Mouse (Mus musculus): Measurements from ENCODE around the gene Mphosph9. TPM values are rescaled to one million over a fixed set of nuclear protein-coding genes. Genes with fewer than 3 reads are reported as not detected.

The Mphosph9 gene
- polyA plus RNA-seq, 1 experiment from 2014 or later: 2.9 TPM

- 63% methylated on average over 4 of the region's 4 CpGs for WGBS
- ATAC-seq (ENCODE audit: low FRiP score, low TSS enrichment) (no peak), DNase-seq (ENCODE audit: low spot score) (no peak)
- H3K9ac ChIP-seq (ENCODE audit: low read length): no peak overlapping the region
- no peak overlapping the region for H3K4me2 ChIP-seq (replicated peaks; ENCODE audit: low read depth)
- no peak overlapping the region for H3K4me3 ChIP-seq (ENCODE audit: low read depth, low read length)
- H3K27ac ChIP-seq (replicated peaks): peak overlapping the region; percentile 56; the same call in 1 of the 2 replicates
- no peaks in the 10 kb centered on the region for H3K36me3 ChIP-seq (ENCODE audit: control insufficient read depth, insufficient read depth, low read length)
- H3K4me1 ChIP-seq (replicated peaks; ENCODE audit: control insufficient read depth, insufficient read depth): no peaks in the 10 kb centered on the region
- H3K9me3 ChIP-seq (ENCODE audit: control insufficient read depth, low read length): no peaks in the 10 kb centered on the region
- no peak for TF ChIP-seq EP300 (optimal IDR thresholded peaks at IDR 0.05)
- no peak for TF ChIP-seq CTCF (IDR thresholded peaks at IDR 0.05; ENCODE audit: low read depth)
- no peaks in the 10 kb centered on the region for H3K27me3 ChIP-seq (ENCODE audit: control insufficient read depth, insufficient read depth, low read length)
Measured at GRCm38 (mm10) chr5:124262090-124262489, 65.7 kb downstream of the Mphosph9 start.

GRCm38 (mm10) chr5:124259133-124259532, 68.6 kb downstream of the Mphosph9 start:
- Histone ChIP-seq H3K36me3 (ENCODE audit: control insufficient read depth, insufficient read depth, low read length) (no peaks in the 10 kb centered on the region), H3K4me3 (ENCODE audit: low read depth, low read length) (no peak overlapping the region), H3K27ac (replicated peaks) (no peak overlapping the region), H3K9ac (ENCODE audit: low read length) (no peak overlapping the region), H3K4me2 (replicated peaks; ENCODE audit: low read depth) (no peak overlapping the region), H3K4me1 (replicated peaks; ENCODE audit: control insufficient read depth, insufficient read depth) (no peaks in the 10 kb centered on the region), H3K27me3 (ENCODE audit: control insufficient read depth, insufficient read depth, low read length) (no peaks in the 10 kb centered on the region), H3K9me3 (ENCODE audit: control insufficient read depth, low read length) (no peaks in the 10 kb centered on the region)
- peak; percentile 55 for TF ChIP-seq CTCF (IDR thresholded peaks at IDR 0.05; ENCODE audit: low read depth)
- TF ChIP-seq EP300 (optimal IDR thresholded peaks at IDR 0.05): no peak
- ATAC-seq (ENCODE audit: low FRiP score, low TSS enrichment) (no peak), DNase-seq (ENCODE audit: low spot score) (no peak)
- WGBS: 27% methylated on average over 2 of the region's 2 CpGs

- H3K4me3 ChIP-seq (ENCODE audit: low read depth, low read length): no peak overlapping the region
- TF ChIP-seq CTCF (IDR thresholded peaks at IDR 0.05; ENCODE audit: low read depth) (no peak), EP300 (optimal IDR thresholded peaks at IDR 0.05) (no peak)
- DNase-seq (ENCODE audit: low spot score): no peak
- H3K27me3 ChIP-seq (ENCODE audit: control insufficient read depth, insufficient read depth, low read length): no peaks in the 10 kb centered on the region
- no peaks in the 10 kb centered on the region for H3K9me3 ChIP-seq (ENCODE audit: control insufficient read depth, low read length)
- no peak overlapping the region for H3K27ac ChIP-seq (replicated peaks)
- H3K4me1 ChIP-seq (replicated peaks; ENCODE audit: control insufficient read depth, insufficient read depth): no peaks in the 10 kb centered on the region
- no peak overlapping the region for H3K9ac ChIP-seq (ENCODE audit: low read length)
- ATAC-seq (ENCODE audit: low FRiP score, low TSS enrichment): no peak
- H3K36me3 ChIP-seq (ENCODE audit: control insufficient read depth, insufficient read depth, low read length): no peaks in the 10 kb centered on the region
- WGBS: 97% methylated on average over 1 of the region's 1 CpGs
- H3K4me2 ChIP-seq (replicated peaks; ENCODE audit: low read depth): no peak overlapping the region
Measured at GRCm38 (mm10) chr5:124258026-124258425, 69.7 kb downstream of the Mphosph9 start.

- Histone ChIP-seq H3K4me1 (replicated peaks; ENCODE audit: control insufficient read depth, insufficient read depth) (no peaks in the 10 kb centered on the region), H3K4me3 (ENCODE audit: low read depth, low read length) (no peak overlapping the region), H3K9me3 (ENCODE audit: control insufficient read depth, low read length) (no peaks in the 10 kb centered on the region), H3K27ac (replicated peaks) (no peak overlapping the region), H3K9ac (ENCODE audit: low read length) (no peak overlapping the region), H3K4me2 (replicated peaks; ENCODE audit: low read depth) (no peak overlapping the region), H3K36me3 (ENCODE audit: control insufficient read depth, insufficient read depth, low read length) (no peaks in the 10 kb centered on the region), H3K27me3 (ENCODE audit: control insufficient read depth, insufficient read depth, low read length) (no peaks in the 10 kb centered on the region)
- DNase-seq (ENCODE audit: low spot score) (no peak), ATAC-seq (ENCODE audit: low FRiP score, low TSS enrichment) (no peak)
- TF ChIP-seq EP300 (optimal IDR thresholded peaks at IDR 0.05): no peak
- no peak for TF ChIP-seq CTCF (IDR thresholded peaks at IDR 0.05; ENCODE audit: low read depth)
- WGBS: 91% methylated on average over 7 of the region's 7 CpGs
Measured at GRCm38 (mm10) chr5:124255141-124255540, 72.6 kb downstream of the Mphosph9 start.

GRCm38 (mm10) chr5:124253555-124253954, 74.2 kb downstream of the Mphosph9 start:
- 87% methylated on average over 8 of the region's 8 CpGs for WGBS
- Histone ChIP-seq H3K4me3 (ENCODE audit: low read depth, low read length) (no peak overlapping the region), H3K4me2 (replicated peaks; ENCODE audit: low read depth) (no peak overlapping the region), H3K27me3 (ENCODE audit: control insufficient read depth, insufficient read depth, low read length) (no peaks in the 10 kb centered on the region), H3K9ac (ENCODE audit: low read length) (no peak overlapping the region), H3K9me3 (ENCODE audit: control insufficient read depth, low read length) (no peaks in the 10 kb centered on the region), H3K27ac (replicated peaks) (no peak overlapping the region), H3K4me1 (replicated peaks; ENCODE audit: control insufficient read depth, insufficient read depth) (no peaks in the 10 kb centered on the region), H3K36me3 (ENCODE audit: control insufficient read depth, insufficient read depth, low read length) (no peaks in the 10 kb centered on the region)
- TF ChIP-seq EP300 (optimal IDR thresholded peaks at IDR 0.05) (no peak), CTCF (IDR thresholded peaks at IDR 0.05; ENCODE audit: low read depth) (no peak)
- DNase-seq (ENCODE audit: low spot score): no peak
- no peak for ATAC-seq (ENCODE audit: low FRiP score, low TSS enrichment)

GRCm38 (mm10) chr5:124252580-124253320, 75.0 kb downstream of the Mphosph9 start:
- 91% methylated on average over 13 of the region's 13 CpGs for WGBS
- Histone ChIP-seq H3K4me1 (replicated peaks; ENCODE audit: control insufficient read depth, insufficient read depth) (no peaks in the 10 kb centered on the region), H3K27ac (replicated peaks) (no peak overlapping the region), H3K36me3 (ENCODE audit: control insufficient read depth, insufficient read depth, low read length) (no peaks in the 10 kb centered on the region), H3K27me3 (ENCODE audit: control insufficient read depth, insufficient read depth, low read length) (no peaks in the 10 kb centered on the region), H3K9ac (ENCODE audit: low read length) (no peak overlapping the region), H3K9me3 (ENCODE audit: control insufficient read depth, low read length) (no peaks in the 10 kb centered on the region), H3K4me3 (ENCODE audit: low read depth, low read length) (no peak overlapping the region), H3K4me2 (replicated peaks; ENCODE audit: low read depth) (no peak overlapping the region)
- DNase-seq (ENCODE audit: low spot score) (no peak), ATAC-seq (ENCODE audit: low FRiP score, low TSS enrichment) (no peak)
- TF ChIP-seq CTCF (IDR thresholded peaks at IDR 0.05; ENCODE audit: low read depth): no peak
- no peak for TF ChIP-seq EP300 (optimal IDR thresholded peaks at IDR 0.05)
